Mouse (Mus musculus) heart, adult 11 months (tissue): ENCODE measurements at regions not wholly inside any gene's neighbourhood (a gene's known extent, or its start where the extent isn't known, plus 50 kb on each side); places are given as distances from the start of the nearest gene placed in this dataset.

Experiments
- DNase-seq: peaks from one replicate; pipeline ENCODE4 v3.0.0; 2022

DNA sequence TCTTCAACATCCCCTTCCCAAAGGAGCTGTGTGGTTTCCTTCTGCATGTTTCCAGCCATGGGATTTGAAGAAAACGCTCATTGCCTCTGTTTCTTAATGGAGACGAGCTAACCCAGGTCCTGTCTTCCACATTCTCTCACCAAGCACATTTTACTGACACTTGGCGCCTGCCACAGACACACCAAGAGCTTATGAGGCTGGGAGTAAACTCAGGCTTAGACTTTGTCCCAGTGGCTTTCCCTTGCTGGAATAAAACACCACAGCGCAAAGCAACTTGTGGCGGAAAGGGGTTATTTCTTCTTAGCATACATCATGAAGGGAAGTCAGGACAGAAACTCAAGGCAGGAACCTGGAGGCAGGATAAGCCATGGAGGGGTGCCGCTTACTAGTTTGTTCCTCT is 184.5 kb upstream of the Hes1 start:
- no peak for DNase-seq

DNA sequence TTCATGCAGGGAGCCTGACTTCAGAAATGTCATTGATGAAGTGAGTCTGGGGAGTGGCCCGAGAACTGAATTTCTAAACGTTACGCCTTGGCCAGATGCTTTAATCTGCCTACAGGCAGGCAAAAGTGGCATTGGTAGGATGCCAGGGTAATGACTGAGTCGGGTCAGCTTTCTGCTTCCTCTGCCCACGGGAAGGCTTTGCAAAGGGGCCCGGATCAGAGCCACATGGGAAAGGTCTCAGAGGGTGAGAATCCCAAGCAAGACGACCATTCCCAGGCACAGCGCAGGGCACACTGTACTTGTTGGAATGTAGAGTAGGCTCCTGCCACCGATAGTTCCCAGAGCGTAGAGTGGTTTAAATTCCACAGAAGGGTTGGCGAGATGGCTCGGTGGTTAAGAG is 182.7 kb upstream of the Hes1 start:
- peak; percentile 92 for DNase-seq

DNA sequence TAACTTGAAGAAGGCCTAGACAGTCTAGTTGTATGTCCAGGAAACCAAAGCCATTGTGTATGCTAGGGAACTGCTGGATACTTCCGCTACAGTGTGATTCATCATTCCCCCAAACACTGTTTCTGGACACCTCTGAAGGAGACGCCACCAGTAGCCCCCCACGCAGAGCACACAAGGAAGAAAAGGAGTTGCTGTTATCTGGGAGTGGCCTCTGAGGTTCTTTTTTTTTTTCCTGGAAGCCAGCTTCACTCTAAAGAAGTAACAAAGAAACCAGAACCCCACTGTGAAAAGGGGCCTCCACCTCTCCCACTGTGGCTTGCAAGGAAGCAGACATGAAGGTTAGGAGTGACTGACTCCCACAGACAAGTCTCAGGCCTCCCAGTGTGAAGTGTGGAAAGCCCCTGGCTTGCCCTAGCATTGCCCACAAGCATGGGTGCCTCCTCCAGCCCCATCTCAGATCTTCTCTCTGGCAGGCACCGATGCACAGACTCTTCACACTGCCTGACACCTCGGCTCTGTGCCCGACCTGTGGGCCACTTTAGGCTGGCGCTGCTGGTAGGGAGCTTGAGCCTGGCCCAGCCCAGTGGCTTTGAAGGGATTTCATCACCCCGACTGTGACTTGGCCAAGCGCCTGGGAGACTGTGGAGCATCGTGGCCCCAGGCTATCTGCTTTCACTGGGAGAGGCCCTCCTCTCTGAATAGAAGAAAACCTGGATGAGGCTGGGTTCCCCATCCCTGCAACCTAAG is 181.8 kb upstream of the Hes1 start:
- peak; percentile 99 for DNase-seq

DNA sequence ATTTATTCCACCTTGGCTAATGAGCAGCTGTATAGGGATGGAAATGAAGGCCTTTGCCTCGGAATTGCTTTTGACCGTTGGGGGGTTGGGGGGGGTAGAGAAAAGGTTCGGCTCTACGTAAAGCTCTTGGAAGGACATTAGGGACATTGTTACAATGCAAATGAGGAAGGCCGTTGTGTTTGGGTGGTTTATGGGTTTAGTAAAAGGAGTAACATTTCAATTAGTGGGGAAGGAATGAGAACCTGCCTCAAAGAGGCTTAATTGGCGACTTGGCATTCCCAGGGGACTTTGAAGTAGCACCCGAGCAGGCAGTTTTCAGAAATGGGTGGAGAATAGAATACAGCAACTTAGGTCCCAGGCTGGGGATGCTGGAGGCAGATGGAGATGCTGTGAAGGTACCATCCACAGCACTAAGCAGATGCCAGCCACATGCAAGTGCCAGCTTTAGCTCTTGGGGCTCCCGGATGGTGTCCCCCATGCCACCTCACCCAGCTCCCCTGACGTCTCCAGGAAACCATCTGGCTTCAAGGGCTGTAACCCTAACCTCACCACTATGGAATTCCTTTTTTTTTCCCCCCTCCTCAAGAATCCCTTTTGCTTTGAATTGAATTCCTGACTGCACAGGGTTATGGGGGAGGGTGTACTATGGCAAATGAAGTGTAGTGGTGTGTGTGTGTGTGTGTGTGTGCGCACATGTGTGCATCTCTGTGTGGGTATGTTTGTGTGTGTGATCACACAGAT is 180.8 kb upstream of the Hes1 start:
- DNase-seq: no peak

DNA sequence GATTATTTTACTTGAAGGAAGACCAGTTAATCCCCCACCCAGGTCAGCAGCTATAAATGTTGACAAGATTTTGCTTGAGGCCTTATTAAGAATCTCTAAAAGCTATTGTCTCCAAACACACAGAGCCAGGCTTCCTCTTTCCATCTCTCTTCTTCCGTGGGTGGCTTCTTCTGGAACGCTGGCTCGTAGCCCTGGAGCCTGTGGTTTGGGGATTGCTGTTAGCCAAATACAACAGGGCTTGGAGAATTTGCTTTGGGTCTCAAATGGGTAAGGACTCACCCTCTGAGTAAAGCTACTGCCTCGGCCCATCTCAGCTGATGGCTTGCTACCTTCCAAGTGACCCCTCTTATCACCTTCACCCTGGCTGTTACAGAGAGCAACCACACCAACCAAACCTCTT is 179.3 kb upstream of the Hes1 start:
- DNase-seq: peak; percentile 96

DNA sequence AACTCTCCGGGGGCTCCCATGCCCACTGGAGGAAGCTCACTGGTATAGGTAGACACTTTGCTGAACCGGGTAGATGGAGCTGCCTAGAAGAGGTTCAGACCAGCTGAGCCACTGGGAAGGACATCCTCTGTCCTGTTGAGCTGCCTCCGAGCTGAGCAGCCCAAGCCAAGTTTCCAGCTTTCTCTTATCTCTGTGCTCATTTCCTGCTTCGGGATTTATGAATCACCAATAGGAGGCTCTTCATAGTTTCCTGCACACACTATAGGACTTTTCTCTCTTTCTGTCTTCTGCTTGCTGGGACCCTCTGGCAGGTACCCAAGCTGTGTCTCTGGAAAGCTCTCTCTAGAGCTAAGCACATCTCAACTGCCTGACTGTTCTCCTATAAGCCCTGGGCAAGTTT is 177.4 kb upstream of the Hes1 start:
- peak; percentile 97 for DNase-seq

DNA sequence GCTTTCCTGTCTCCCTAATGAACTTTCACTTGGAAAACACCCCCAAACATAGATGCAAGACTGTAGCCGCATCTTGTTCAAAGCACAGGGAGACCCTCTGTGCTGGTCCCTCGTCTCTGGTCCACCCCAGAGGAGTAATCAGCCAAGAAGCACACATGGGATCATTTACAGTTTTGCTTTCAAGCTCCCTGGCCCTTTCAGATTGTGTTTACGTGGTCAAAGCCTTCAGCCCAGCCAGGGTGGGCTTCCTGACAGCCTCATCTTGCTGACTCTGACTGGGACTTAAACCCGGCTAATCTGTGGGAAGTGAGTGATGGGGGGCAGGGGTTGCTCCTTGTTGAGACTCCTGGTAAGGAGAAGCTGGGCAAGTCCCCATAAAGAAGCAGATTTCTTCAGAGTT is 174.8 kb upstream of the Hes1 start:
- DNase-seq: peak; percentile 66

DNA sequence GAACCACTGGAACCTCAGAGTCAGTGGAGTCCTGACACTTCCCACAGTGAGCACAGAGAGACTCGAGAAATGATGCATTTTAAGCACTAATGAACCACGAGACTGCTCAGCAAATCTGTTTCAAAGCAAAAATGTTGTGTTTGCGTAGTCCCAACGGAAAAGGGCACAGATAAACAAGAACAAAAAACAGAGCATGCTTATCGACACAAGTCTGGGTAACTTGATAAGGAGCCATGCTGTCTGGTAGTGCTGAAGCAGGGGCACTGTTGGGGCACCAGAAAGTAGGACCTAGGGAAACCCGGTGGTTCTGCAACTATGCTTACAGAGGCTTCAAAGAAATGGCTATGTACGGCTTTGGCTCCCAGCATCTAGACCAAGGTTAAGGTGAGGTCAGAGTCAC is 172.7 kb upstream of the Hes1 start:
- no peak for DNase-seq

DNA sequence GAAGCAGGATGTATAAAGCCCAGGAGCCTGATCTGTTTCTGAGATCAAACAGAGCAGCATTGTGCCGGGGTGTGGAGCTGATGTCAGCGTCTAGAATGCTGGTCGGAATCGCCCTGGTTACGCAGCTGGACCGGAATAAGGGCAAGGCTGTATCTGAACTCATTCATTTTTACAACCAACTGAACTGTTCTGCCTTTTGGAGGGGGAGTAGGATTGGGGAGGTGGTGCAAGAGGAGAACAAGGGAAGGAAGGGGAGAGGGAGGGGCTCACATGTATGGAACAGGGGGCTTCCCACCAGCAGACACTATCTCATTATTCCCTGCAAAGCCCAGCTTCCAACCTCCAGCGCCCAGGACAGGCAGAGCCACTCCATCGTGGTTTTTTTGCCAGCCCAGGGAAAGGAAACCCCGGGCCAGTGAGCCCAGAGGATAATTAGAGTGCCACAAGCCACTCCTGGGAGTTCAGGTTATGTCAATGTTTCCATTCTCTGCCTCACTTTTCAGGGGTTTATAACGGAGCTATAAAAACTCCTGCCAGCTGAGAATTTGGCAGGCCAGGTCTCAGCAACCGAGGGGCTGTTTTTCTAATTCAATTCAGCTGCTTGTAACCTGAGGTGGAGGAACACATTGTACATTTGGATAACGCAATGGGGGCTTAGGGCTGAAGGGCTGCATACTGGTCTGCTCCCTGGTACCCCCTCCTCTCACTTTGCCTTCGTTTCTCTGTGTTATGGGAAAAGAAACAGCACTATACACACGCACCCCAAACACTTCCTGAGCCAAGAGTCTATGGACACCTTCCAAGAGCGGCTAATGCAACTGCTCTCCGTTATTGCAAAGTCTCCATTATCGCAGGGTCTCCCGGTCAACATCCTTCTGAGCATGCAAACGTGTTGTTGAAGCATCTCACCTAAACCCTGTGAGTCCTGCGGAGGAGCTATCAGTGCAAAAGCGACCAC is 170.0 kb upstream of the Hes1 start:
- peak; percentile 95 for DNase-seq

DNA sequence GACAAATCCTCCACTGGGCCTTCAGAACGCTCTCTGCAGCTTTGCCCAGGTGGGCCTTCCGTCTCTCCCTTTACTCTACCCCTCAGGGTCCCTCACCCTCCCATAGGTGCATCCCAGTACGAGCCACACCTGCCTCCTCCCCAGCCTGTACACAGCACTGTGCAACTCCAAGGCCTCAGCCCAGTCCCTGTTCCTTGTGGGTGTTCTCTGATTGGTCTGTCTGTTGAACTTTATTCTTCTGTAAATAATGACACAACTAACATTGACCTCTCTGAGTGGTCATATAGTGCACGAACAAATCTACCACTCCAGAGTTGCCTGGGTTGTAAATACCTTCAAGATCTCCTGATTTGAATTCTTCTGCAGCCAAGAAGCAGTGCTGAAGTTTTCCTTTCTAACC is 167.8 kb upstream of the Hes1 start:
- DNase-seq: no peak

DNA sequence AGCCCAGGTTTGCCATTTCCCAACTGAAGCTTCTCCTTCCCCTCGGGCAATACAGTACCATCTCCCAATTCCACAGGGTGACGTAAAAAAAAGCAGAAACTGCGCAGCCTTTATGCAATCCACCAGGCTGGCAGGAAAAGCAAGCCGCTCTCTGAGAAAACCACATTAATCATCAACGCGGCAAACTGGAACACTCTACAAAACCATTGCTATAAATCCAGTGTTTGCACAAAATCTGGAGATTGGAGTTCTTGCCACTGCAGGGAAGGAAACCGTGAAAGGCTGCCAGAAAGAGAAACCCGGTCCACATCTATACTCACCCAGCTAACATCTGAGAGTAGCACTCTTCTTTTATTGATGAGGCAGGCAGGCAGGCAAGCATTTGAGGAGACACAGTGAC is 160.7 kb upstream of the Hes1 start:
- no peak for DNase-seq

DNA sequence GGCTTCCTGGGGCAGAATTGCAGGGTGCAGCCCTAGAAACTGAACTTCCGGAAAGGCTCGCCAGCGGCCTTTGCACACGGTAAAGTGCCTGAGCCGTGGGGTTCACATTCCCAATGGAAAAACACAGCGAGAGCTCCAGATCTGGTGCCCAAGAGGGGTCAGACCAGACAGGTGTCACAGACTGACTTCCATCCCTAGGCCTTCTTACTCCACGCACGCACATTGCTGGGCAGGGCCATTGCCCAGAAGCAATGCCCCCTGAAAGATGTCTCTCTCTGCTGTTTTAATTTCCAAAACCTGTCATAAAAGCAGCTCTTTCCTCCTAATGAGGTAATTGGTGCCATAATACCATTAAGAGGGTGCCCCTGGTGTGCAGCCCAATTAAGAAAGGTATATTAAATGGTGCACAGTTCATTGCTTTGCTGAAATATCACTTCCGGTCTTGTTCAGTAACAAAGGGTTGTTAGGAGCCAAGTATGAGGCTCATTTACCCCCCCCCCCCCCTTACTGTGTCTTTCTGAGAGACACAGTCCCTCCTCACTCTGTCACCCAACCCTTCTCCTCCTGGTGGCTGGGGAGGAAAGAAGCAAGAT is 159.9 kb upstream of the Hes1 start:
- DNase-seq: peak; percentile 83

DNA sequence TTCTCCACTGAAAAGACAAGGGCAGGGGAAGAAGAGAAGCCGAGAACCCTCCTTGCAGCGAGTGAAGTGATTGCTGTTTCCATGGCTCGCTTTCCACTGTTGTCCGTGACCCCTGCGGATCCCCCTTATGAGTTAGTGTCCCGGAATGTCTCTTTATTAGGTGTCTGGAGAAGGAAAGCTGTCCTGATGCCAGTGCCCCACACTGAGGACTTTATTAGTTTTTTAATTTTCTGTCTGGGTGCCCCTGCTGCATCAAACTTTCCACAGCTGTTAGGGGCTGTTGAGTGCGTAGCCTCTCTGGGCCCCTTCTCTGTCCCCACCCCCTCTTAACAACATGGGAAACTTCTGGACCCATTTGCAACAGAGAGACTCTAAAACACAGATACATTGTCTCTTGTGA is 156.9 kb upstream of the Hes1 start:
- DNase-seq: peak; percentile 79

DNA sequence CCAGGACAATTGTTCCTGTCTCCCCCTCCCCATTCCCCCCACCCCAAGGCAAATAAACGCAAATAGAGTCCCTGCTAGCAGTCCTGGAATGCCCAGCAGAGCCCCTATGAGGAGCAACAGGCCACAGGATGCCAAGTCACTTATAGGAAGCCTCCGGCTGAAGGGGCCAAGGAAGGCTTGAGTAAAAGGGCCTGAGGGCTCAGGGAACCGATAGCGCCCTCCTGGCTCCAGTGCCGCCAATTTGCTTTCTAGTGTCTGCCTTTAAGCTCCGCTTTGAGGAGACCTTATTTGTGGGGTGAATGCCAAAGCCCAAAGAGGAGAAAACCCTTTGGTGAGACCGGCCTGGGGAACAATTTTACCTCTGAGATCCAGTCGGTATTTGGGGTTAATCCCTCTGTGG is 156.2 kb upstream of the Hes1 start:
- DNase-seq: peak; percentile 70

DNA sequence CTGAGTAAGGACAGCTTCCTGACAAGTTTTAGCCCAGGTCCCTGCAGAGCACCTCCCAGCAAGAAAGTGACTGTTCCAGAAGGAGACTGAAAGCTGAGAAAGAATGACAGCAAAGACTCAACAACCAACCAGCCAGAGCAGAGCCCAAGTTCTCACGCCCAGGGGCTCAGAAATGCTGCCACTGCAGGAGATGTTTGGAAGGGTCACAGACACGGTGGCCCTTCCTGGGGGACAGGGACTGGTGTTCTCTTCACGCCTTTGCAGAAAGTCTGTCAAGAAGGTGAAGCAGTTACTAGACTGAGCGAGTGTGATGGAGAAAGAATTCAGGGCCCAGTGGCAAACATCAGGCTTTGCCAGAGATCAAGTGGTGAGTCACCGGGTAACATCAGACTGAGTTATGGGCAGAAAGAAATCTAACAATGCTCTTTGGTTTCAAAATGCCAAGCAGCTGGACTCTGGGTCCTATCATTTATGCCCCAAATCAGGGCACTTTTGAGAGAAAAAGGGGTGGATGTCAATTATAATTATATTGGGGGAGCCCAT is 154.2 kb upstream of the Hes1 start:
- DNase-seq: peak; percentile 79

DNA sequence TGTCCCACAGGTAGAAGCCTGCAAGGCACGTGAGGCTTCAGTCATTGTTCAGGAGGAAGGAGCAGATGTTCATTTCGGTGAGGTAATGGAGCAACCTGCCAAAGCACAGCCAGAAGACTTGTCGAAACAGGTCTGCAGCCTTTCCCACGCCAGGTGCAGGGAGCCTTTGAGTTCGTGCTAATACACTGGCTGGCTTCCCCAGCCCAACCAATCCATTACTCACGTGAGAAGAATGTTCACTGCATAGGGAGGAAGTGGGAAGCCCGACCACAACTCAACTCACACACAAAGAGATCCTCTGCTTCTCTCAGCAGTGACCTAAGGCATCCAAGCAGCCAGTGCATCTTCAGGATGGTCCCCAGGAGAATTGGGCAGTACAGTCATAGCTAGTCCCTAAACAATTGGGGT is 153.0 kb upstream of the Hes1 start:
- peak; percentile 83 for DNase-seq

DNA sequence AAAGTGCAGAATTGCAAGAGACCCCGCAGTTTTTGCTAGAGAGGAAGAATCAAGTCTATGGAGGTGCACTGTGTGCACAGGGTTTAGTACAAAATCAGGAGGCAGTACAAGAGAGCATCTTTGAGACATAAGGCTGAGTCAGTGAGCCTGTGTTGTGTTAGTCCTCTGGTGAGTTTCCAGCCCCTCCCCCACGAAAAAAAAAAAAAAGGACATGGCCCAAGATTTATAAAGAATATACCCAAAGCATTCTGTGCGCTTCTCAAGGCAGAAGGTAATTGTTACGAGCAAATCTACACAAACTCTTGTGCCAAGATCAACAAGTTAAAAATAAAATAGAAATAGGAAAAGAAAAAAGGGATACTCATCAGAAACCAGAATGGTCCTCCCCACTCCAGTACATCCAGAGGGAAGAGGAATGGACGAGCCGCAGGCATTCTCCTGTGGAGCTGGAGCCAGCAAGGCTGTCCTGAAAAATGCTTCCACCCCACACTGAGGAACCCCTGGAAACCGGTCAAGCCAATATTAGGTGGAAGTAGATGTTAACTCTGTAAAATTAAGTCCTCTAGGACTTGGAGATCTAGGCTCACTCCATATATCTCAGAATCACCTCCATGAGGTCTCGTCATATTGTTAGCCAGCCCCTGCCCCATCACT is 150.7 kb upstream of the Hes1 start:
- DNase-seq: peak; percentile 78

DNA sequence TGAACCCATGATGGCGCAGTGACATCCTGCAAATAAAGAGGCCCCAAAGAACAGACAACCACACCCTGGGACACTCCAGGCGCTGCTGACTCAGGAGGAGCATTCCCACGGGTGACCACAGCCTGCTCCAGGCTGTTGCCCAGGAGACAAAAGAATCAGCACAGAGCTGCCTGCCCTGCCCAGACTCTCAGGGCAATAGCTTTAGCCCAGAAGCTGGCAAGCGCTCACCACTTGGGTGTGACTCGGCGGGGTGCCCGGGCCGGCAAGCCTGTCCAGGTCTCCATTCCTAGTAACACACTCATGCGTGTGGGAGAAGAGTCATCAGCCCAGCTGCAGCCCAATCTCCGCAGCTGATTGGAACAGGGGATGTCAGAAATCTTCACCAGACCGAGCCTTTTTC is 148.8 kb upstream of the Hes1 start:
- peak; percentile 98 for DNase-seq

DNA sequence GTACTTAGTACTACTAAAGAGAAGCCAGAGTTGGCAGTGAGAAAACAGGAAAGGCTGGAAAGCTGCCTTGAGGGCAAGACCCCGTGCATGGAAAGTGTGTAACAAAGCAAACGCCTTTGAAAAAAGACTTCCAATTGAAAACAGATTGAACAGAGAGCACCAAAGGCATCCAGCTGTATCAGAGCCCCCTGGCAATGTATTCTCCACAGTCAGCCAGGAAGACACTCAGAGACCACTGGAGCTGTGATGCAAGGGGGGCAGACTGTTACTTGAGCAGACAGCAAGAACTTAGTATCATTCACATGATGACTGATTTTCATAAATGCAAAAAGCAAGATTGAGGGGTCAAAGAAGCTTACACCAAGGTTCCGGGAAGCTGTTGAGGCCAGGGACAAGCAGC is 146.2 kb upstream of the Hes1 start:
- peak; percentile 88 for DNase-seq

DNA sequence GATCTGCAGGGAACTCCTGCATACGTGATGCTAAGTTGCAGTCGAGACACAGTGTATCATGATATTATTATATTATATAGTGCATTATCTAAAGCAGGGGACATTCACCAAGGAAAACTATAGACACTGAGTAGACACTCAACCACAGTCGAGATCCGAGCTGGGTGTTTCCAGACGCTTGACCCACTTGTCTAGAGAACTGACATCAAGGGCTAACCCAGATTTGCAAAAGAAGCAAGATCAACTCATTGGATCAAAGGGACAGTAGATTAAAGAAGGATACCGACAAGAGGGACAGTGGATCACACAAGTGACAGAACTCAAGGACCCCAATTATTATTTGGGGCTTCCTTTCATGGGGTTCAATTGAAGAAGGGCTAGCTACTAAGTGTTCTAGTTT is 145.8 kb upstream of the Hes1 start:
- DNase-seq: peak; percentile 71

DNA sequence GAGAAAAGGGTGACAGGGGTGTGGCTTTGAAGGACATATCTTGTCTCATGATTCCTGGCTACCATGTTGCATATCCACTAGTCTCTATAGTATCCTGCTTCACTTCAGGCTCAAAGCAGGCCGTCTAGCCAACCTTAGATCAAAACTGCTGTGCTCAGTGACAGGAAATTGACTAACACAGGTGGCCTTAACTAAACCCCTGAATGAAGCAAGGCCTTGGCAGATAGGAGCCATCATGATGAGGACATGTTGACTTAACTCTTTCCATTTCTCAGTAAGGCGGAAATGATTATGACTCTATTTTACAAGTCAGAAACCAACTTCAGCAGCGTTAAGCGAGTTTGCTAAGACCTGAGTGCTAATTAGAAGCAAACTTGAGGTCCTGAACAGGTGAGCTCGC is 143.2 kb upstream of the Hes1 start:
- peak; percentile 76 for DNase-seq

DNA sequence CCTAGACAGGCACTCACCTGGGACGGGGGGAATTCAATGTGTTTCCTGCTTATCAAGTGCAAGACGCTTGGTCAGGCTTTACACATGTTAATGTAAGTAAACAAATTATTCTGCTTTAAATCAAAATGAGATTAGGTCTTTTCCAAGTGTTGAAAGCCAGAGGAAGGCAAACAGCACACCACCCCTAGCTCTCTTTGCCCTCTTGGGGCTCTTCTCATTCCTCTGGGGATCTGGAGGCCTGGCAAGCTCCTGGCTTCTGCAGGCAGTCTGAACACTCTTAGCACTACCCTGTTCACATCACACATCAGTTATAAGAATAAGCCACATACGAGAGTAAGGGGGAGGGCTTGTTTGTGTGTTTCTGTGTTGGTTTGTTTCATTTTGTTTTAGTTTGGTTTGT is 142.8 kb upstream of the Hes1 start:
- DNase-seq: peak; percentile 45
